Mouse (Mus musculus) ES-E14 (cell line): Measurements from ENCODE around the gene Plxna1.

ENCODE experiments used
- ZC3H11A ChIP-seq: IDR thresholded peaks from 2 replicates; pipeline ENCODE4 v1.6.1; 2012; ENCODE audit warnings: low read depth, mild to moderate bottlenecking, inconsistent platforms, low read length, borderline replicate concordance
- ZNF384 ChIP-seq: IDR thresholded peaks from 2 replicates; pipeline ENCODE4 v1.6.1; 2012; ENCODE audit warnings: low read depth, low read length, inconsistent platforms

- TF ChIP-seq ZC3H11A = no peak
- no peak for TF ChIP-seq ZNF384
Observed at GRCm38 (mm10) chr6:89407247-89407889, 44.9 kb upstream of the Plxna1 start.
